Mouse (Mus musculus) monocyte, adult 5-6 weeks (primary cell): ENCODE measurements around the gene Pex13. TPM values are rescaled to one million over a fixed set of nuclear protein-coding genes. Genes with fewer than 3 reads are reported as not detected.

ENCODE experiments used
- ATAC-seq: fragments of 153-309, 156-312 bp; replicated peaks from 2 replicates; pipeline ENCODE4 v1.8.0; 2017; ENCODE audit warnings: mild to moderate bottlenecking; ENCODE audit not compliant: low TSS enrichment, insufficient number of reproducible peaks, severe bottlenecking, poor library complexity, low FRiP score
- total RNA-seq: library from RNA; stranded (forward); fragments of 200-1000, 200-491, 200-594 nt; gene quantifications from 3 replicates; pipeline ENCODE4 v1.2.3, GENCODE M21; 2017

Pex13 gene
- 20.2 to 47.0 TPM (median 26.3 TPM) in 3 replicates for total RNA-seq

GRCm38 (mm10) chr11:23665798-23666501, at the start of gene Pex13:
Pex13 (minus strand) TSS chr11:23665959.
- ATAC-seq, result peak; percentile 94

- no peak for ATAC-seq
These were observed 46.5 kb upstream of the Pex13 start for GRCm38 (mm10) chr11:23712299-23712698.

DNA sequence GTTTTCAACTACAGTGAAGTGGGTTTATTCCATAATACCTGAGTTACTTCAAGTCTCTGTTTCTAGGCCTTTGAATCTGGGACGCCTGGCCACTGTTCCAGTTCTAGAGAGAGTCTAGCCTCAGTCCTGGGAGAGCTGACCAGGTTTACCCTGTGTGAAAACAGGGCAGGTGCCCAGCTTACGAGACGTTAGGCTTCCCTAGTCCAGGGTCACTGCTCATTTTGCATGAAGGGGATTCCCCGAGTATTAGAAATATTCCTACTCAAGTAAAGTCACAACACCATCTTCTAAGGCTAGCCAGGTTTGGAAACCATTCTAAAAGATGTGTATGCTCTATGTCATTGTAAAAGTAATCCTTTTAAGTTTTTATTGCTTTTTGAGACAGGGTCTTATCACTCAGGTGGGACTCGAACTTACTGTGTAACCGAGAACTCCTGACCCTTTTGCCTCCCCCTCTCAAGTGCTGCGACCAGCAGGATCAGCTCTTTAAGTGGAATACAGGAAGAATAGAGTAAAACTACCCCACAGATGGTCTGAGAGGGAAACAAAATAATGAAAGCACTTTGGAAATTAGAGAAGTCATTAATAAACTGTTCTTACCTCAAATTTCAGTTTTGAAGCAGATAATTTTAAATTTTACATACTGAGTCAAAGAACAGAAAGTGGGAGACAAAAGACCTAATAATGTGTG, 39.0 kb upstream of the Pex13 start:
- ATAC-seq, result no peak

GRCm38 (mm10) chr11:23701831-23702230, 36.1 kb upstream of the Pex13 start:
- ATAC-seq, result no peak

DNA sequence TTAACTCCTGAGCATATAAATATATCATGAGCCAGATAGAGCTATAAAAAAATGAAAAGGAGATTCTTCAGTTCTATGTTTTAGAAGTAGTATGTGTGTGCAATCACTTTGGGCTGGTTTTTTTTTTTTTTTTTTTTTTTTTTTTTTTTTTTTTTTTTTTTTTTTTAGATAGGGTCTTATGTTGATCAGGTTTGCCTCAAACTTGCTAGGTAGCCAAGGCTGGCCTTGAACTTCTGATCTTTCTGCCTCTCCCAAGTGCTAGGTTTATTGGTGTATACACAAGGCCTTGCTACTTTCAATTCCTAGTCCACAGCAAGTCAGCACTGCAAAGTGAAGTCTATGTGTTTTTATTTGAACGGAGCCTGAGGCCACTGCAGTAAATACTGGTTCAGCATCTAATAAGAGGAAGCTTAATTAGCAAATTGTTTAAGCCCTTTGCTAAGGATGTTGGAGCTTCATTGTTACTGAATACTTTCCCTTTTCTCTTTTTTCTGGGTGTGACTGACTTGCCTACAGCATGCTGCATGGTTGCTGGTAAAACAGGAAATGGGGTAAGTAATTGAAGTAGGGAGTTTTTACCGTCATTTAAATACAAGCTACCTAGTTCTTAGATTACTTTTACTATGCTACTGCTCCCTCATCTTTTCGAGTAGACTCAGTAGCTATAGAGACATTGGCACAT, 33.8 kb upstream of the Pex13 start:
- ATAC-seq, result peak; percentile 91

DNA sequence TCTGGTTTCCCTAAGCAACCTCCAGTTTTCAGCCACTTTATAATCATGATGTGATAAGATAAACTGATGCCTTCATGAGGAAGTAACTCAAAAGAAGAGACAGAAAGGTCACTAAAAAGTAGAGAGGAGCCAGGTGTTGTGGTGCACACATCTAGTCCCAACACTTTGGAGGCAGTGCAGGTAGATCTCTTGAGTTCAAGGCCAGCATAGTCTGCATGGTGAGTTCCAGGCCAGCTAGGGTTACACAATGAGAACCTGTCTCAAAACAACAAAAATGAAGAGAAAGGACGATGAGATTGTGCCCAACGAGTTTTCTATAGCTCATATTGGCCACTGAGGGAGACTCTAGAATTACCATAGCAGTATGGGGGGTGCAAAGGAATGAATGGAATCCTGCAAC, 32.8 kb upstream of the Pex13 start:
- no peak for ATAC-seq

DNA sequence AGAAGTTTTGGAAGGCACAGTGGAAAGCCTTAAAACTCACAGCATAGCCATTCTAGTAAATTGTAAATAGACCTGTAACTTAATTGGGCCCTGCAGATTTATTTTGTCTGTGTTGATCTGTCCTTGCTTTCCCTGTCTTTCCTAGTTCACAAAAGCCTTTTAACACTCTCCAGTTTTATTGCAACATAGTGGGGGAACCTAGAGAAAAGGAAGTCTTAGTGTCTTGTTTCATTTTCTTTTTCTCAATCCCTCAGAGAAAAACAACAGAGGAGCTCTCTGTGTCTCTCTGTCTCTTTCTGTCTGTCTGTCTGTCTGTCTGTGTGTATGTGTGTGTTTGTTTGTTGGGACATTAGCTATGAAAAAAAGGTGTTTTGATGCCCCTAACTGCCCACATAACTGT, 30.1 kb upstream of the Pex13 start:
- no peak for ATAC-seq

DNA sequence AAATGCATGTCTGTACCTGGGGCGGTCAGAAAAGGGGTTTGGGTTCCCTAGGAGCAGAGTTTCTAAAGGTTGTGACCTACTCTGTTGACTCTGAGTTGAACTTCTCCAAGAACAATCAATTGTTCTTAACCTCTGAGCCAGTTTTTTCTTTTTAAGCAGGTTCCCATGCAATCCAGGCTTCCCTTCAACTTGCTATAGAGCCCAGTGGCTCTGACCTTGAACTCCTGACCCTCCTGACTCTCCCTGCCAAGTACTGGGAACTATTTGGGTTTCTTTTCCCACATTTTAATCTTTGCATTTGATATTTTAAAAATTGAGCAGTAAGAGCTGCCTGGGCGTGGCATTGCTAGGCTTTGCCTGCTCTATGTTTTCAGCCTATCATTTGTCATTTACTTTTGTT, 27.5 kb upstream of the Pex13 start:
- ATAC-seq, result no peak

DNA sequence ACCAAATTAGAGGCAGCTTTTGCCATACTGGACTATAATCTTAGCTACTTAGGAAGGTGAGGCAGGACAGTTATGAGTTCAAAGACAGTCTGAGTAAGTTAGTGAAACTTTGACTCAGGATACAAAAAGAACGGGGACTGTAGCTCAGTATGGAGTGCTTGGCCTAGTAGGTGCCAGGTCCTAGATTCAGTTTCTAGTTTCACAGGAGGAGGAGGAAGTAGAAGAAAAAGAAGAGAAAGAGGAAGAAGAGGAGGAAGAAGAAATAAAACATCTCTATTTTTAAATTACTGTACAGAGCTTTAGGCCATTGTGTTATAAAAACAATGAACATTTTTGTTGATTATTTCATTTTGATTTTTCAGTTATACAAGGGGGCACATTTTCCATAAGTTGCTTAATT, 22.3 kb upstream of the Pex13 start:
- no peak for ATAC-seq

DNA sequence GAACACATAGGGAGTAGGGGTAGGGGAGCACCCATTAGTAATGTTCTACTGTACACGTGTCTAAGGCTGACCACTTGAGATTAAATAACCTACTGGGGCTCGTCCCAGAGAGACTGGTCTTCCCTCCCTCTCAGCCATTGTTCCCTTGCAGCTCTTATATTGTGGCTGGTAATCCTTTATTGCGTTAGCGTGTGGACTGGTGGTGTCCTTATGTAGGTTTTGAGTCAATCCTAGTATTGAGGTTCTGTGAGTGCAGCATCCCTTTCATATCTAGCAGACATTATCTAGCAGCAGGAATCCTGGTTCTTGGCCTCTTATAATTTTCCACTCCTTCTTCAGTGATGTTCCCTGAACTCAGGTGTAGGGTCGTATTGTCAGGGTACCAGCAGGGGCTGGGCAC, 20.9 kb upstream of the Pex13 start:
- no peak for ATAC-seq

- ATAC-seq, result no peak
These were observed 16.8 kb upstream of the Pex13 start for GRCm38 (mm10) chr11:23682561-23682960.

- ATAC-seq, result no peak
These were observed 14.7 kb upstream of the Pex13 start for GRCm38 (mm10) chr11:23680435-23680950.

DNA sequence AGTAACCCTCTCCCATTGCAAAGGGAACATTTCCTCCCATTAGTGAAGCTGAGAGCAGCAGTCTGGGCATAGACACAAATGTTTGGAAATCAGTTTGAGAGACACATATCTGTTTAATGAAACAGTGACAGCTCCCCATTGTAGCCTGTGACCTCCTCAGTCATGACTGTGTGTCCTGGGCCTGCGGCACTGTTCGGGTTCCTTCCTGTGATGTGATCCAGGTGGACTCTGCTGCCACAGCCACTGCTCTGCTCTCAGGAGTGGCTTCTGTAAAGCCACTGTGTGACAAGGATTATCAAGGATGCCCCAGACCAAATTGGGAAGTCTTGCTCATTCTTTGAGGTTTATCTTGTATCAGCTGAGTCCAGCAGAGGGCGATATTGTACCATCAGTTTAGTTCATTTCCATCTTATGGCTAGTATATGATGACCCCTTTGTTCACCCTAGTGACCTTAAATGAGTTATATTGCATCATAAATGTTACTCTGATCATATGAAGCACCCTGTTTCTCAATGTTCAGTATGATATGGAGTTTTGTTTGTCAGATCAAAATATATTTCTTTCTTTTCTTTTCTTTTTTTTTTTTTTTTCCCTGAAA, 13.4 kb upstream of the Pex13 start:
- ATAC-seq, result peak; percentile 80

- ATAC-seq, result no peak
These were observed 10.3 kb upstream of the Pex13 start for GRCm38 (mm10) chr11:23676100-23676499.

DNA sequence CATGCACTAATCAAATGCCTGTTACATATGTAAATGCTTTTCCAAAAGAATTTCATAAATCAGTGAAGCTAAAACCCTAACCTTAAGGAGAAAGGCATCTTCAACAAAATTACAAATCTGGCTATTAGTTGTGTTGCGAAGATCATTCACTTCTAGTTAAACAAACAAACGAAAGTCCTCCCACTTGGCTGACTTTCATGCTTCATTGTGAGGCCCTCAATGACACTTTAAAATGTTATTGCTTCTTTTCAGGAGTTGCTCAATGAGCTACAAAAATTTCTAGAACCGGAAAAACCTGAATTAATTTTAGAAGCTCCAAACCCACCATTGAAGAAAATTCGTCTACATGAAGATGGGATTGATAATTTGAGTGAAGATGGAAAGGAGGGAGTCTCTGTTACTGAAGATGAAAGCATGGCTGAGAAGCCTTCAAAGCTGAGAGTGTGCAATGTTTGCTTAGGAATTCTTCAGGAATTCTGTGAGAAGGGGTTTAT, 6.5 kb upstream of the Pex13 start:
- no peak for ATAC-seq

DNA sequence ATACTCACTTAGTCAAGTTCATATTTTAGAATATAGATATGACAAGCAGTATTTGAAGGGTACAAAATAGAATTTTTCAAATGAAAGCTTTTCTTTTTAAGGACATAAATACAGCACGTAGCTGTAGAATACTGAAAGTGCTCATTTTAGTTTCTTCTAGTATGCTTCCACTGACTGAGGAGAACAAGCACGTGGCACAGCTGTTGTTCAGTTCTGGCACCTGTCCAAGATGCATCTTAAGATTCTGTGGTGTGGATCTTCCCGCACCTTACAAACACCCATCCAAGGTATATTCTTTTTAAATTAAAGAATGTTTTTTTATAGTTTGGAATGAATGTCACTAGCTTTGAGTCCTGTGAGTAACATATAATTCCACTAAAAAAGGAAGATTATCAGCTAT, 1.4 kb upstream of the Pex13 start:
- no peak for ATAC-seq

DNA sequence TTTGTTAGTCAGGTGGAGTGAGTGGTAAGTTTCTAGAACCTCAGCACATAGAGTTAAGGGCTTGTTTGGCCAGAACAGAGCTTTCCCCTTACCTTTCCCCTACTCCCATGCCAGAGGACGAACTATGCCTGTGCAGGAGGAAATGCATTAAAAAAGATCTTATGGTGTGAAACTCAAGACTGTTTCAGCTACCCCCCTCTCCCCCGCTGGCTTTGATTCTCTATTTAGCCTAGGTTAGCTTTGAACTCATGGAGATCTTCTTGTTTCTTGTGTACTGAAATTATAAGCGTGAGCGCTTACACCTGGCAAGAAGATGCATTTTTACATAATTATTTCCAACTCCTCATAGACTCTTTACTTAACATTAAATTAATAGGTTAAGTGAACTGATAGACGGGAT, 767 bp upstream of the Pex13 start:
- no peak for ATAC-seq

GRCm38 (mm10) chr11:23665311-23665786, 410 bp downstream of the Pex13 start, which contains the start of gene Pus10:
Pus10 (plus strand) TSS chr11:23665674.
- ATAC-seq, result 0 out of 2 replicates have a peak, but pooled peaks have one; percentile 25

DNA sequence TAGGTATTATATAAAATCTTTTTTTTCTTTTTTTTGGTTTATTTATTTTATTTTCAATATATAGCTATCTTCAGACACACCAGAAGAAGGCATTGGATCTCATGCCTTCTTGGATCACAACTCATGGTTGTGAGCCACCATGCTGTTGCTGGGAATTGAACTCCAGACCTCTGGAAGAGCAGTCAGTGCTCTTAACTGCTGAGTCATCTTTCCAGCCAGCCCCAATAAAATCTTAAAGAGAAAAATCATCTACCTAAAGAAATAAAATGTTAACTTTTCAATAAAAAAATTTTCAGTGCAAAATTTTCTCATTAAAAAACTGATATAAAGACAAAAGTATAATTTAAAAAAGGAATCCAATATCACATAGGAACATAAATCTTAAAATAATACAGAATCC, 1.5 kb downstream of the Pex13 start:
- no peak for ATAC-seq
